Mouse (Mus musculus) lung, embryonic 15.5 days (tissue): Measurements from ENCODE around the gene Tnnt3. TPM values are rescaled to one million over a fixed set of nuclear protein-coding genes. Genes with fewer than 3 reads are reported as not detected.

ENCODE experiments used
- ATAC-seq: fragments of 200-750 bp; cut with Nextera tagmentation; 2 replicates; pipeline ENCODE4 v1.8.0; 2017; ENCODE audit warnings: moderate number of reproducible peaks, borderline replicate concordance; ENCODE audit not compliant: low FRiP score, low TSS enrichment; ENCODE audit errors: extremely low read depth
- H3K27ac ChIP-seq: fragments of 300-500 bp; sonication (generic); 2 replicates; pipeline ENCODE4 v1.5.1; 2015; ENCODE audit warnings: moderate library complexity, mild to moderate bottlenecking, inconsistent platforms
- H3K27me3 ChIP-seq: fragments of 300-500 bp; sonication (generic); 2 replicates; pipeline ENCODE4 v1.6.1; 2015; ENCODE audit warnings: inconsistent platforms
- H3K36me3 ChIP-seq: fragments of 300-500 bp; sonication (generic); 2 replicates; pipeline ENCODE4 v1.6.1; 2015; ENCODE audit warnings: inconsistent platforms
- H3K4me1 ChIP-seq: fragments of 300-500 bp; sonication (generic); 2 replicates; pipeline ENCODE4 v1.6.1; 2015; ENCODE audit warnings: inconsistent platforms
- H3K4me2 ChIP-seq: fragments of 300-500 bp; sonication (generic); 2 replicates; pipeline ENCODE4 v1.6.1; 2015; ENCODE audit warnings: inconsistent platforms, mild to moderate bottlenecking, moderate library complexity
- H3K4me3 ChIP-seq: fragments of 300-500 bp; sonication (generic); 2 replicates; pipeline ENCODE4 v1.5.1; 2015; ENCODE audit warnings: mild to moderate bottlenecking, inconsistent platforms
- H3K9ac ChIP-seq: fragments of 300-500 bp; sonication (generic); 2 replicates; pipeline ENCODE4 v1.6.1; 2015; ENCODE audit warnings: inconsistent platforms
- H3K9me3 ChIP-seq: fragments of 300-500 bp; sonication (generic); 2 replicates; pipeline ENCODE4 v1.6.1; 2016; ENCODE audit warnings: inconsistent platforms
- WGBS: fragments of 180-500 bp; shearing (Covaris S2); methylation state at CpG from one replicate; pipeline ENCODE4 v1.1.7; 2015; 5-methylcytosine and 5-hydroxymethylcytosine counted together
- polyA plus RNA-seq: library from polyadenylated mRNA; unstranded; fragments of >200 nt; fragmentation: Nextera tagmentation; extraction: Ambion mirVana; gene quantifications from 2 replicates; pipeline ENCODE4 v1.2.1, GENCODE M21; 2015

Gene Tnnt3
- polyA plus RNA-seq, result 2.5 and 5.1 TPM in 2 replicates

GRCm38 (mm10) chr7:142498575-142498974, at the start of gene Tnnt3:
Gene Tnnt3, plus strand, starts transcription at chr7:142498836.
- Histone ChIP-seq H3K4me2 (no peak within 1 kb of the TSS), H3K4me3 (no peak within 1 kb of the TSS), H3K36me3 (peaks cover 10% of the 10 kb centered on the region; the same call in 1 of the 2 replicates), H3K27me3 (no peaks in the 10 kb centered on the region), H3K27ac (peak within 1 kb of the TSS; percentile 44), H3K9me3 (no peaks in the 10 kb centered on the region), H3K4me1 (peaks cover 7% of the 10 kb centered on the region; the same call in 1 of the 2 replicates), H3K9ac (no peak within 1 kb of the TSS)
- WGBS, result 90% methylated on average over 2 of the region's 2 CpGs
- no peak for ATAC-seq

GRCm38 (mm10) chr7:142449038-142449617, 49.5 kb upstream of the Tnnt3 start:
- no peak for ATAC-seq
- no peak overlapping the region for H3K27ac ChIP-seq
- H3K9me3 ChIP-seq, result no peaks in the 10 kb centered on the region
- H3K4me2 ChIP-seq, result no peak overlapping the region
- 73% methylated on average over 6 of the region's 6 CpGs for WGBS
- H3K4me3 ChIP-seq, result no peak overlapping the region
- no peak overlapping the region for H3K9ac ChIP-seq
- H3K36me3 ChIP-seq, result no peaks in the 10 kb centered on the region
- no peaks in the 10 kb centered on the region for H3K27me3 ChIP-seq
- H3K4me1 ChIP-seq, result peaks cover 4% of the 10 kb centered on the region

- peaks cover 55% of the 10 kb centered on the region for H3K4me1 ChIP-seq
- ATAC-seq, result no peak
- 29% methylated on average over 1 of the region's 1 CpGs for WGBS
These were observed 43.9 kb upstream of the Tnnt3 start for GRCm38 (mm10) chr7:142454706-142455105.

GRCm38 (mm10) chr7:142455251-142455650, 43.4 kb upstream of the Tnnt3 start:
- no peak overlapping the region for H3K9ac ChIP-seq
- 46% methylated on average over 2 of the region's 2 CpGs for WGBS
- H3K4me3 ChIP-seq, result no peak overlapping the region
- ATAC-seq, result no peak
- no peaks in the 10 kb centered on the region for H3K9me3 ChIP-seq
- peaks cover 61% of the 10 kb centered on the region for H3K4me1 ChIP-seq
- H3K36me3 ChIP-seq, result no peaks in the 10 kb centered on the region
- H3K27me3 ChIP-seq, result no peaks in the 10 kb centered on the region
- no peak overlapping the region for H3K4me2 ChIP-seq
- H3K27ac ChIP-seq, result peak overlapping the region; percentile 78

More at GRCm38 (mm10) chr7:142454706-142455105, 43.9 kb upstream of the Tnnt3 start:
- Histone ChIP-seq H3K27me3 (no peaks in the 10 kb centered on the region), H3K27ac (peak overlapping the region; percentile 78), H3K36me3 (no peaks in the 10 kb centered on the region), H3K4me2 (no peak overlapping the region), H3K9me3 (no peaks in the 10 kb centered on the region), H3K4me3 (no peak overlapping the region), H3K9ac (no peak overlapping the region)

- no peak for ATAC-seq
- Histone ChIP-seq H3K4me1 (peaks cover 63% of the 10 kb centered on the region), H3K27me3 (no peaks in the 10 kb centered on the region), H3K4me2 (no peak overlapping the region), H3K4me3 (no peak overlapping the region), H3K9me3 (no peaks in the 10 kb centered on the region), H3K9ac (no peak overlapping the region), H3K27ac (peak overlapping the region; percentile 93), H3K36me3 (no peaks in the 10 kb centered on the region)
- 32% methylated on average over 3 of the region's 3 CpGs for WGBS
These were observed 41.8 kb upstream of the Tnnt3 start for GRCm38 (mm10) chr7:142456806-142457205.

- peak overlapping the region; percentile 93 for H3K27ac ChIP-seq
- no peaks in the 10 kb centered on the region for H3K9me3 ChIP-seq
- peaks cover 63% of the 10 kb centered on the region for H3K4me1 ChIP-seq
- peak; percentile 37; the same call in 1 of the 2 replicates for ATAC-seq
- WGBS, result 12% methylated on average over 3 of the region's 3 CpGs
- no peaks in the 10 kb centered on the region for H3K36me3 ChIP-seq
- no peak overlapping the region for H3K4me2 ChIP-seq
- H3K9ac ChIP-seq, result no peak overlapping the region
- no peak overlapping the region for H3K4me3 ChIP-seq
- no peaks in the 10 kb centered on the region for H3K27me3 ChIP-seq
These were observed 41.3 kb upstream of the Tnnt3 start for GRCm38 (mm10) chr7:142457227-142457811.

GRCm38 (mm10) chr7:142458026-142458425, 40.6 kb upstream of the Tnnt3 start:
- Histone ChIP-seq H3K4me1 (peaks cover 63% of the 10 kb centered on the region), H3K27ac (peak overlapping the region; percentile 93), H3K4me2 (no peak overlapping the region), H3K27me3 (no peaks in the 10 kb centered on the region), H3K36me3 (no peaks in the 10 kb centered on the region), H3K9ac (no peak overlapping the region), H3K9me3 (no peaks in the 10 kb centered on the region), H3K4me3 (no peak overlapping the region)
- peak; percentile 88 for ATAC-seq
- WGBS, result 0% methylated on average over 2 of the region's 2 CpGs

GRCm38 (mm10) chr7:142458676-142459298, 39.8 kb upstream of the Tnnt3 start:
- no peak for ATAC-seq
- Histone ChIP-seq H3K27ac (peak overlapping the region; percentile 93), H3K4me2 (no peak overlapping the region), H3K4me3 (no peak overlapping the region), H3K9ac (no peak overlapping the region), H3K27me3 (no peaks in the 10 kb centered on the region), H3K36me3 (no peaks in the 10 kb centered on the region), H3K4me1 (peaks cover 62% of the 10 kb centered on the region), H3K9me3 (no peaks in the 10 kb centered on the region)
- WGBS, result 50% methylated on average over 5 of the region's 5 CpGs

GRCm38 (mm10) chr7:142459299-142459691, 39.3 kb upstream of the Tnnt3 start:
- H3K9ac ChIP-seq, result no peak overlapping the region
- peaks cover 57% of the 10 kb centered on the region for H3K4me1 ChIP-seq
- H3K27ac ChIP-seq, result peak overlapping the region; percentile 93
- WGBS, result 50% methylated on average over 2 of the region's 2 CpGs
- H3K4me2 ChIP-seq, result no peak overlapping the region
- no peak for ATAC-seq
- no peaks in the 10 kb centered on the region for H3K9me3 ChIP-seq
- H3K4me3 ChIP-seq, result no peak overlapping the region
- no peaks in the 10 kb centered on the region for H3K36me3 ChIP-seq
- H3K27me3 ChIP-seq, result no peaks in the 10 kb centered on the region

GRCm38 (mm10) chr7:142460636-142461077, 38.0 kb upstream of the Tnnt3 start, which contains the start of gene Lsp1:
Gene Lsp1, plus strand, starts transcription at chr7:142460809.
- Histone ChIP-seq H3K9me3 (no peaks in the 10 kb centered on the region), H3K27ac (peak within 1 kb of the TSS; percentile 93), H3K36me3 (no peaks in the 10 kb centered on the region), H3K4me3 (no peak within 1 kb of the TSS), H3K27me3 (no peaks in the 10 kb centered on the region), H3K4me1 (peaks cover 46% of the 10 kb centered on the region), H3K4me2 (no peak within 1 kb of the TSS), H3K9ac (no peak within 1 kb of the TSS)
- WGBS, result 90% methylated on average over 7 of the region's 7 CpGs
- ATAC-seq, result no peak

GRCm38 (mm10) chr7:142461446-142461845, 37.2 kb upstream of the Tnnt3 start:
- Histone ChIP-seq H3K27me3 (no peaks in the 10 kb centered on the region), H3K36me3 (no peaks in the 10 kb centered on the region), H3K4me3 (no peak overlapping the region), H3K27ac (no peak overlapping the region), H3K4me1 (peaks cover 39% of the 10 kb centered on the region), H3K4me2 (no peak overlapping the region), H3K9ac (no peak overlapping the region), H3K9me3 (no peaks in the 10 kb centered on the region)
- ATAC-seq, result no peak
- WGBS, result 78% methylated on average over 2 of the region's 2 CpGs

- Histone ChIP-seq H3K4me2 (no peak overlapping the region), H3K27me3 (no peaks in the 10 kb centered on the region), H3K4me3 (no peak overlapping the region), H3K27ac (no peak overlapping the region), H3K9ac (no peak overlapping the region), H3K9me3 (no peaks in the 10 kb centered on the region), H3K36me3 (no peaks in the 10 kb centered on the region), H3K4me1 (peaks cover 31% of the 10 kb centered on the region)
- 72% methylated on average over 6 of the region's 6 CpGs for WGBS
- ATAC-seq, result no peak
These were observed 36.4 kb upstream of the Tnnt3 start for GRCm38 (mm10) chr7:142462190-142462589.
